Mouse (Mus musculus) cerebellum, postnatal 10 days (tissue): ENCODE results near the gene Nadk.

Experiments
- DNase-seq, 2 experiments: peaks; one replicate each; pipeline ENCODE4 v3.0.0; 2021; ENCODE audit warnings: mixed read lengths in 2 of 2

The Nadk gene

DNA sequence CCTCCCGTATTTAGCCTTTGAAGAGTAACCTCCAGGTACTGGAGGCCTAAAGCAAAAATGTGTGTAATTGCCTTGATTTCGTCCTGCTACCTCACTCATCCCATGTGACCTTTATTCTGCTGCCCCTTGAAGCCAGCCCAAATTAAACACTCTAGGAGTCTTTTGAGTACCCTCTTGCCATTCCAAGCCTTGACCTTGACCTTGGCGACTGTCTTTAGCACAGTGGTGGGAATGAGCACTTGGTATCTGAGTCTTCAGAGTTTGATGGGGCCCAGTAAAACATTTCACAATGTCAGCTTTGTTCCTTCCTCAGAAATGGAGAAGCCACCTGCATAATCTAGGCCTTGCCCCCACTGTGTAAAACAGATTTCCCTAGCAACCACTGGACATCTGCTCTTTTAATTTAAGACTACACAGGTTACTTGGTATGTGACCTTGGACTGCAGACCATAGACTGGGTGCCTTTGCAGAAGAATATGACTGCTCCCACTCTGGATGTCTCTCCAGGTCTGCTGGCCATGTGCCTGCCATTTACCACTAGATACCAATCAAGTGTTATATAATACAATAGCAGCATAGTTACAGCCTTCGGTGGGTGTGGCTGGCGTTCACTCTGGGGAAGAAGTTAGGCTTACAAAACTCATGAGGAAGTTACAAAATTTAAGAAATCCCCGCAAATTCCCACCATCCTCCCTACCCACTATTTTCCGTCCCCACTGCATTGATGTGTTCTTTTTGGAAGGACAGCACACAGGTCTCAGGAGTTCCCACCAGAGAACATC lies at the start of gene Nadk:
Gene Nadk, plus strand, starts transcription at position 718 of the 782 bp plus-strand sequence.
- peak; percentile 26 to 38 for DNase-seq

DNA sequence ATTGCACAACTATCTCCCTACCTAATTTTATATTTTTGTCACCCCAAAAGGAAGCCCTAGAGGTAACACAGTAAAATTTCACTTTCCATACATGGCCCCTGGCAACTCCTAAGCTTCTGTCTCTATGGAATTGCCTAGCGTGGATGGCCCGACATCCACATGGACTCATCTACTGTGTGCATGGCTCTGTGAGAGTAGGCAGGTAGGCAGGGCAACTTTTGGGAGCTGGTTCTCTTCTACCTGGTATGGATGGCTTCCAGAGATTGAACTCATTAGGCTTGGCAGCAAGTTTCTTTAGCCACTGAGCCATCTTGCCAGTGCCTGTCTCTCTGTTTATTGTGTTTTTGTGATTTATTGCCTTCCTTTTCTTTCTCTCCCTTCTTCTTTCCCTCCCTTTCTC lies 47.4 kb upstream of the Nadk start:
- DNase-seq, result no peak

DNA sequence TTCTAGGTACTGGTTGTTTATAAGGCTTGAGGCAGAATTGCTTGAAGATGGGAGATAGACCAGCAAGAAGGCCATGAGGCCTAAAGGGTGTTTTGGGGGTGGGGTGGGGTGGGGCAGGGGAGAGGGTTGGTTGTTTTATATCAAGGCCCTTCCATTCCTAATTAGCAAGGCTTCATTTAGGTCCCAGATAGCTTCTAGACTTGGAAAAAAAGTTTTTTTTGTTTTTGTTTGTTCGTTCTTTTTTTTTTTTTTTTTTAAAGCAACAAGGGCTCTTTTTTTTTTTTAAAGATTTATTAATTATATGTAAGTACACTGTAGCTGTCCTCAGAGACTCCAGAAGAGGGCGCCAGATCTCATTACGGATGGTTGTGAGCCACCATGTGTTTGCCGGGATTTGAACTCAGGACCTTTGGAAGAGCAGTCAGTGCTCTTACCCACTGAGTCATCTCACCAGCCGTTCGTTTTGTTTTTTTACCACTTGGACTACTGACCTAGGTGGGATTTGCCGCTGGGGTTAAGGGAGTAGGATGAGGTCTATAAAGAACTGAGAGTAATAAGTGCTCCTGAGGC lies 44.1 kb upstream of the Nadk start:
- no peak for DNase-seq

DNA sequence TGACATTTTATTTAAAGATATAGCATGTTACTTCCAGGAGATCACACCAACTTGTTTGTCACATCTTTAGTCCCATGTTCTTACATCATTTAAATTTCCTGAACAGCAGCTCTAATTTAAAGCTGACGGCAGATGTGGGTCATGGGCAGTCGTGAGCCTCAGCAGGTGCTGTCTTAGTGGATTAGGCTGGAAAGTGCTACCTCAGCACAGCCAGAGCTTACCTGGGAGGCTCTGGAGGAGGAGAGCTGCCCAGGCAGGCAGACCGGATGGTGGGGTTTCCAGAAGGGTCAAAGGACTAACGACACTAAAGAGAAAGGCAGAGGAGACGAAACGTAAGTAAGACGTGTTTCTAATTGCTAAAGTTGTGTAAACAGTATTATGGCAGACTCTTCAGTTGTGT lies 39.9 kb upstream of the Nadk start:
- DNase-seq, result no peak

DNA sequence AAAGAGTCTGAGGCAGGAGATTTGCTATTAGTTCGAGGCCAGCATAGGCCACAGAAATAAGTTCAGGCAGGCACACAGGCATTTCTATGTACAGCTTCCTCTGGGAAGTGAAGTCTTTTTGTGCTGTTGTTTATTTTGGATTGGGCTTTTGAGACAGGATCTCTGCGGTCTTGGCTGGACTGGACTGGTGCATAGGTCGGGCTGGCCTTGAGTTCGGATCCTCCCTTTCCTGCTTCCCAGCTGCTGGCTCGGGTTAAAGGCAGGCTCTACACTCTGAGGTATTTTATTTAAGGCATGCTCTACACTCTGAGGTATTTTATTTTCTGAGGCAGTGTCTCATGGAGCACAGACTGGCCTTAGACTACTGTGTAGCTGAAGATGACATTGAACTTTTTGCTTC lies 36.4 kb upstream of the Nadk start:
- no peak for DNase-seq

DNA sequence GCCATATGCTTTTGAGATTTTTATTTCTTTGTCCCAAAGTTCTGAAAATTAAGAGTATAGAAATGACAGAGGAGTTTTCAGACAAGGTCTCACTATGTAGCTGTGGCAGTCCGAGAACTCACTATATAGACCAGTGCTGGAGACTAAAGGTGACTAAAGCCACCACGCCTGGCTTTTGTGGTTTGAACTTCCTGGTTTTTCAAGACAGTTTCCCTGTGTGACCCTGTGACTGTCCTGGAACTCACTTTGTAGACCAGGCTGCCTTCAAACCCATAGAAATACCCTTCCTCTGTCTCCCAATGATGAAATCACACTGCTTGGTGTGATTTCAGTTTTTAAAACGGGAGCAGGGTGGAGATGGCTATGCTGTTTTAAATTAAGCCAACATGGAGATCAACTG lies 32.9 kb upstream of the Nadk start:
- DNase-seq, result no peak

DNA sequence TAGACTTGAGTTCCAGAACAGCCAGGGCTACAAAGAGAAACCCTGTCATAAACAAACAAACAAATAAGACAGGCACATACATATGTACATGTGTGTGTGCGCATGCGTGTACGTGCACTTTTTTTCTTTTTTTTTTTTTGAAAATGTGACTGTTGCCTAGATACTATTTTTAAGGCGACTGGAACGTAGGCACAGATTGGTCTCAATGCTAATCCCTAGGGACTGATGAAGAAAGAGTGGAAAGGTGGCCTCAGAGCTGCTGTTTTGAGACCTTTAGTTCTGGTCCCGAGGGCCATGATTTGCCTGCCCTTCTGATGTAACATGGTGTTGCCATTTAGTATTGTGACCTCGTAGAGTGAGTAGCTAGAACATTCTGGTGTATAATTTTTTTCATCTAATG lies 12.2 kb upstream of the Nadk start:
- DNase-seq, result no peak

DNA sequence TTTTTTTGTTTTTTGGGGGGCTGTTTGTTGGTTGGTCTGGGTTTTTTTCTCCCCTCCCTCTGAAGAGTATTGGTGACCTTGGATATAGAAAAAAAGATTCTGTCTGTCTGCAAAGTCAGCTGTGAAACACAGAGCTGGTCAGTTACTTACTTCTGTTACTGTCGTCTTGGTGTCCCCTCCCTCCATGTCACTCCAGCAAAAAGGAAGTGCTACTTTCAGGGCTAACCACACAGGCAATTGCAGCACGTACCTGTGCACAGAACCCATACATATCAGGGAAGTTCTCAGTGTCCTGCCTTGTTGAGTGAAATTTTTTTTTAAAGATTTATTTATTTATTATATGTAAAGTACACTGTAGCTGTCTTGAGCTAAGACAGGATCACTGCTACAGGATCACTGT lies 11.7 kb upstream of the Nadk start:
- DNase-seq, result no peak

DNA sequence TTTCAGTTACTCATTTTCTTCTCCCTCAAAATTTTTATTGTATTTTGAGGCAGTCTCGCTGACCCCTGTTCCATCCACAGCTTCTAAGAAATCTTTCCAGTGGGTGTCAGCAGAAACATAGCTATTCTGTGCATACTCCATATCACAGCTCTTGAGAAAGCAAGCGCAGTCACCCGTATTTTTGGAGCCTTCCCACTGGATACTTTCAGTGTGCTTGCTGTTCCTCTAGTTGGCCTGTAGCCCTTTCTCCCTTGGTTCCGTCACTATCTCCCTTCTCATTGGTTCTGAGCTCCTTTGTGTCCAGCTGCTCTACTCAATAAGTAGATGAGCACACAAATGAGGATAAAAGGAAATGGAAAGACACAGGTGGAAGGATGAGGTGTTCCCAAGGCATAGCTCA lies 11.1 kb upstream of the Nadk start:
- no peak for DNase-seq

DNA sequence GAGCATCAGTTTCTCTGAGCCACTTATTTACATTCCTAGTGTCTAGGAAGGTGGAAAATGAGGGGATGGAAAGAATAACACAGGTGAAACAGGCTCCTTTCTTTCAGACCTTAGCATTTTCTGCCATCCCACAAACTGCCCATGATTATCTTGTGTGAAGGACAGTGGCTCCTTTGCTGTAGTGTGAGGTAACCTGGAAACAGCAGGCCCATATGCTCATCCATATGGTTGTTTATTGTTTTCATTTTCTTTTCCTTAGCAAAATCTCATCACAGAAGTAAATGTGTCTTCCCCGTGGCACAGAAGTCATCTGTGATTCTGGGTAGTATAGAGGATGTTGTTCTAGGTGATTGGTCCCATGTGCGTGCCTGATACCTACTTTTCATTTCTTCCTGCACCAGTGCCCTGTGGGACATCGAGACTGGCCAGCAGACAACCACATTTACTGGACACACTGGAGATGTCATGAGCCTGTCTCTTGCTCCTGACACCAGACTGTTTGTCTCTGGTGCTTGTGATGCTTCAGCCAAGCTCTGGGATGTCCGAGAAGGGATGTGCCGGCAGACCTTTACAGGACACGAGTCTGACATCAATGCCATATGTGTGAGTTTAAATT lies 9.2 kb upstream of the Nadk start:
- DNase-seq, result peak; percentile 19 to 22

DNA sequence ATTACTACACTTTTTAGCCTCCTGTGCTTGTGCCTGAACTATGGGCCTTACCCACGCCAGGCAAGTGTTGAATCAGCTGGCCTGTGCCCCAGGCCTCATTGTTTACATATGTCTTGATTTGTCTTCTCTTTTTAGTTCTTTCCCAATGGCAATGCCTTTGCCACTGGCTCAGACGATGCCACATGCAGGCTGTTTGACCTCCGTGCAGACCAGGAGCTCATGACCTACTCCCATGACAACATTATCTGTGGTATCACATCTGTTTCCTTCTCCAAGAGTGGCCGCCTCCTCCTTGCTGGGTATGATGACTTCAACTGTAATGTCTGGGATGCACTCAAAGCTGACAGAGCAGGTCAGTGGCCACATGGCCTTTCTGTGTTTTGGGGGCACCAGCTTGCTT lies 7.3 kb upstream of the Nadk start:
- no peak for DNase-seq

DNA sequence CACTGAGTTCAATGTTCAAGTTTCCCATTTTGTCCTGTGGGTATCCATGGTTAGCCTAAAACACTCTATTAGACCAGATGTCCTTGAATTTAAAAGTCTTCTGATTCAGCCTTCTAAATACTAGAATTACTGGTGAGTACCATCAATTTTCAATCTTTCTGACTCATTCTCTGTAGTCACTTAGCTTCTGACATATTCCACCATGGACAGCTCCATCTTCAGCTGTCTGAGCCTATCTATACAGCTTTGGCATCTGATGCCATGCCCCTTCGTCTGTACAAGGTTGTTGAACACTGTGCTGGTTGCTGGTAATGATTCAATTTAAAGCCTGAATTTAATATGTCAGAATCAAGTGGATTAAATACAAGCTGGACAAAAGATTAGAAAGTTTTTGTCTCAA lies 6.7 kb upstream of the Nadk start:
- no peak for DNase-seq

DNA sequence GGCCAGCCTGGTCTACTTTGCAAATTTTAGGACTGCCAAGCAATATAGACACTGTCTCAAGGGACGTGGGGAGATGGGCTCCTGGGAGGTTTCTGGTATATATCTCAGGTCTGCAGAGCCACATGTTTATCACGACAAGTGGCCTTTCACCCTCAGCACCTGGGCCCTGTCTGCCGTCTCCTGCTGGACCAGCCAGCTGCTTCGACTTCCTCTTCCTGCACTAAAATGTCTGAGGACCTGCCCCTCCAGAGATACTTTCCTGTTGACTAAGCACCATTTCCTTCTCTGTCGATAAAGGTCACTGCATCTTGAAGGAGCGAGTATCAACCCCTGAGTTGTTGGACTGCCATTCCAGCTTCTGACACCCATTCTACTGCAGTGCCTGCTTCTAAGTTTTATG lies 2.7 kb upstream of the Nadk start:
- no peak for DNase-seq

DNA sequence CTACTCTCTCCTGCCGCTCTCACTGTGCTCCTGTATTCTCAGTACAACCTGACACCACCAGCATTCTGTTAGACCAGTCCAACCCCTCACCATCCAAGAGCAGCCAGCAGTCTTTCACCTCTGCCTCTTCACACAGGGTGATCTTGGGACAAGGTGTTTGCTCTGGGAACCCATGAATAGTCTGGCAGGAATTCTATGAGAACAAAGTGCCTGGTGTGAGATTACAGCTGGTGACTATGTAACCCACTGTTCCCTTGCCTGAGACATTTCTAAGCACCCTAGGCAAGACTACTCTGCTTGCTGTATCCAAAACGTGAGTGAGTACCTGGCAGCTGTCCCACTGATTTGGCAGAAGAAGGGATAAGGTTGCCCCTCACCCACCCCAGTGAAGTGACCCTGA lies 1.2 kb upstream of the Nadk start:
- peak; percentile 26 to 34 for DNase-seq

DNA sequence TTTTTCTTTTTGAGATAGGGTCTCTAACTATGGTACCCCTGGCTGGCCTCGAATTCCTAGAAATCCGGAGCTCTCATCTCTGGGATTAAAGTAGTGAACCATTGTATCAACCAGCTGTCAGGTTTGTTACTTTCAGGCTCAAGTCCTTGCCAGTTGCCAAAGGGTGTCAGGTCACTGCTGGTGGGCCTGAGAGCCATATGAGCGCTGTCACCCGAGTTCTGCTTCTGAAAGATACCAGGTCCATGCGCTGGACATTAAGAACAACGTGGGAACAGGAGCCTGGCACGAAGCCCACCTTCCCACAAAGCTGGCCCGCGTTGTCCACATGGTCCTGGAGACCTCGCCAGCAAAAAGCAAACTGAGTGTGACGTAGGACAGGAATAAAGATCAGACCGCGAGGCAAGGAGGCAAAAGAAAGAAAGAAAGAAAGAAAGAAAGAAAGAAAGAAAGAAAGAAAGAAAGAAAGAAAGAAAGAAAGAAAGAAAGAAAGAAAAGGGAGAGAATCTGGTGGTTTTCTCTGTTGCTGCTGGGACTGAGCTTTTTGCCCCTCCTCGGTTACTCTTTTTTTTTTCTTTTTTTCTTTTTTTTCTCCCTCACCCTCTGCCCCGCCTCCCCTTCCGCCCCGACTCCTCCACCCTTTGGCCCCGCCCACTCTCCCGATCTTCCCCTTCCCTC lies 684 bp downstream of the Nadk start:
- peak; percentile 88 to 91 for DNase-seq

DNA sequence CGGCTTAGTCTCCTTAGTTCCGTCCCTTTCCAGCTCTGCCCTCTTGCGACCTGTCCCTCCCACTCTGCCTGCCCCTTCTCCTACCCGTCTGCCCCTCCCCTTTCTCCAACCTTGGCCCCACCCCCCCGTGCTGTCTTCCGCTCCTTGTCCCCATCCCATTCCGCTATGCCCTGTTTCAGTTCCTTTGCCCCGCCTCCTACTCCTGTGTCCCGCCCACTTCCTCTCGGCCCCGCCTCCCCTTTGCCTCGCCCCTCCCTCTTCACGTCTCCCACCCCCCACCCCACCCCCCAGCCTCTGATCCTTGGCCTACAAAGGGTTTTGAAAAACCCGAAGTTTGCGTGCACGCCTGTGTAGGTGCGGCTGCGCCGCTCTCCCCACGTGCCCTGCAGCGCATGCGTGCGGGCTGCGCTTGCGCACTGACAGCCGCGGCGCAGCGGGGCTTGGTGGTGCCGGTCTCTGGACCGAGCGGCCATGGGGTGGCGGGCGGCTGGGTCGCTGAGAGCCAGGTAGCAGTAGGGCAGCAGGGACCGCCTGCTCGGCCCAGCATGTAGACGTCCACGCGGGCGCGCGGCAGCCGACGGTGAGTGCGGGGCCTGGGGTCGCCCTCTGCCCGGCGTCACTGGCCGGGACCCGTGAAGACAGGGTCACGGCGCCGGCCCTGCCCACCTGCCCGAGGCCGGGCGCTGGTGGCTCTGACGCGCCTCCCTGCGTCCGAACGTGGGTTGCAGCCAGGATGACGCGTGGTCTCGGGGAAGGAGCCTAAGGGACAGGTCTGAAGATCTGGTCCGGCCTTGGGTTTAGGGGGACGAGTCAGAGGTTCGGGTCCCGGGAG lies 1.4 kb downstream of the Nadk start:
- DNase-seq, result peak; percentile 98

DNA sequence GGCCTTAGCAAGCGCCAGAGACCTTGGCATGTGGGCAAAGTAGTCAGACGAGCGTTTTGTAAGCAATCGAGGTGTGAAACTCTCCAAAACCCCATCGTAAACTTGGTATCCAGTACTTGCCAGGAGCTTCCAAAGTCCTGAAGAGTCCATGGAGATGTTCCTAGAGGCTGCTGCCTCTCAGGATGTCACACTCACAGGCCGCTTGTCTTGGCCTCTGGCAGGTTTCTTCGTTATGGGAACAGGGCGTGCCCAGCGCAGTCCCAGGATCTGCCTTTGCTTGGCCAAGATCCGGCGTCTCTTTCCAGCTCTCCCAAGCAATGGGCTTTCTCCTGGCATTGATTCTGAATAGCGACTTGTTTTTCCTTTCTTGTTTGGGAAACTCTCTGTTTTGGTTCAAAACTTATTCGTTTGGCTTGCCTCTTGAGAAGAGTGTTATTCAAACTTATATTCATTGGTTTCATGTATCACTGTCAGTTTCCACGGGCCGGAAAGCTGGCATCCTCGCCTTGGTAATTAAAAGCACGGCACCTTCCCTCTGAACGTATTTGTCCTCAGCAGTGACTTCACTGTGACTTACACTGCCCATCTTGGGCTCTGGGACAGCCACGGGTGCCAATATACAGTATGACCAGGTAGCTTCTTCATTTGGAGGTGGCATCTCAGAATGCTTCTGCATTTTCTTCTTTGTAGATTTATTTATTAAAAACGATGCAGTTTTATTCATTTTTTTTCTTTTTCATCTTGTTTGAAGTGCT lies 2.3 kb downstream of the Nadk start:
- DNase-seq, result peak; percentile 50 to 51

DNA sequence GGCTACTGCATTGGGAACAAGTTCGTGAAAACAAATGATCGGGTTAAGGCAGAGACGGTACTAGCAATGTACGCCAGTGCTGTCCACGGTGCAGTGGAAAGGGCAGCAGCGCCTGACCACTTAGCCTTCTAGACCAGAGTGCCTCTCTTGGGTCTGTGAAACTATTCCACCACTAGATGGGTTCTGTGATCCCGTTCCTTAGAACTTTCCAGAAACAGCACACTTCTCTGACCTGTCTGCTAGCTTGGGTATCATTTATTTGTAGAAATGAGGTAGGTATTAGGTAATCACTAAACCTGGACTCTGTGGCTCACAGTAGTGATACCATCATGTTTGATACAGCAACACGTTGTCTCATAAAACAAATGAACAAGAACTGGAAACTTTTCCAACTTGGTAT lies 4.4 kb downstream of the Nadk start:
- no peak for DNase-seq

DNA sequence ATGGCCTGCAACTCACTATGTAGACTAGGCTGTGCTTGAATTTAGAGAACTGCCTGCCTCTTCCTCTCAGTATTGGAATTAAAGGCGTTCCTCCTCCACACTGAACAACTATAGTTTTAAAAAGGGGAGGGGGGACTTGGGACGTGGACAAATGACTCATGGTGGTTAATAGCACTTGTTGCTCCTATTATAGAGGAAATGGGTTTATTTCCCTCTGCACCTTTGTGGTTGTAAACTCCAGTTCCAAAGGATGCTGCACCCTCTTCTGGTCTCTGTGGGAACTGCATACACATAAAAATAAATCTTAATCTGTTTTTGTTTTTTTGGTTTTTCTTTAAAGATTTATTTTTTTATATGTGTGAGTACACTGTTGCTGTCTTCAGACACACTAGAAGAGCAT lies 6.0 kb downstream of the Nadk start:
- DNase-seq, result peak; percentile 31 to 63

DNA sequence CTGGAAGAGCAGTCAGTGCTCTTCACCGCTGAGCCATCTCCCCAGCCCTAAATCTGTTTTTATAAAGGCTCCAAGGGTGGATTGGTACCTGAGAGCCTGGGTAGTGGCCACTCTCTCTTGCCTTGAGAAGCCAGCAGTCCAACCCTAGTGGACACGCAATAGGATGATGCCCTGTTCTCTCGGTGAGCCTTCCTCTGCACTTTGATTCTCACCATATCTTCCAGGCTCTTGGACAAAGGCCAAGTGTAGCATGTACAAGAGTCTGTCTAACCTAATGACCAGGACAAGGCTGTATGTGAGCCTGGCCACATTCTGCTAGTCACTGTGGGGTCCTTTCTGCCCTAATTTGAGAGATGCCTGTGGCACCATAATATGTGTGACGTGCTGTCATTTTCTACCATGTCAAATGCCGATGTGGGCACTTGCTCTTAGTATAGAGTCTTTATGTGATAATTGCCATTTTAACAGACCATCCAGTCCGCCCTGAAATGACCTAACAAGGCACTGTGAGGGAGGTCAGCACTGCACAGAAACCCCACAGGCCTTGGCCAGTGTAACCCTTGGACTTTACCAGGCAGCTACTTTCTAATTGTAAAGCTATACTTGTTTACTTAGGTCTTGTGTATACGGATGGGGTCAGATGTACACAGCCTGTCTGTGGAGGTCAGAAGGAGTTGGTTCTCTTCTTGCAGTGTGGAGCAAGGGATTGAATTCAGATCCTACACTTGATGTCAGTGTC lies 6.6 kb downstream of the Nadk start:
- no peak for DNase-seq

DNA sequence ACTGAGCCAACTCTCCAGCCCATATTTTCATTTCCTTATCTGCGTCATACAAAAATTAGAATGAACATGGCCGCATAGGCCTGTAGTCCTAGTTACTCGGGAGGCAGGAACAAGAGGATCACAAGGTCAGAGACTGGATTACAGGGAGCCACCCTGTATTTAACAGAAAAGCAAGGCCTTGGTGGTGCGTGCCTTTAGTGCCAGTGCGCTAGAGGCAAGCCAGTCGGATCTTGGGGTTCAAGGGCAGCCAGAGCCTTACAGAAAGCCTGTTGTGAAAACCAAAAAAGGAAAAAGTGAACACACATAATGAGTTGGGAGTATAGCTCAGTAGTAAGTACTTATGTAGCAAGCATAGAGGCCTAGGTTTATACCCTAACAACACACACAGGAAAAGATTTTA lies 7.6 kb downstream of the Nadk start:
- no peak for DNase-seq
